Mouse (Mus musculus): Measurements from ENCODE around the gene Clic1. TPM values are rescaled to one million over a fixed set of nuclear protein-coding genes. Genes with fewer than 3 reads are reported as not detected.
"Not testable (repeated sequence)": the region's sequence is repeated elsewhere in the genome, so short reads cannot be mapped to it uniquely, and the experiment has no call there.

The Clic1 gene
- polyA plus RNA-seq (2012; rRNA removed): 26.4 and 28.5 TPM in 2 replicates

DNA sequence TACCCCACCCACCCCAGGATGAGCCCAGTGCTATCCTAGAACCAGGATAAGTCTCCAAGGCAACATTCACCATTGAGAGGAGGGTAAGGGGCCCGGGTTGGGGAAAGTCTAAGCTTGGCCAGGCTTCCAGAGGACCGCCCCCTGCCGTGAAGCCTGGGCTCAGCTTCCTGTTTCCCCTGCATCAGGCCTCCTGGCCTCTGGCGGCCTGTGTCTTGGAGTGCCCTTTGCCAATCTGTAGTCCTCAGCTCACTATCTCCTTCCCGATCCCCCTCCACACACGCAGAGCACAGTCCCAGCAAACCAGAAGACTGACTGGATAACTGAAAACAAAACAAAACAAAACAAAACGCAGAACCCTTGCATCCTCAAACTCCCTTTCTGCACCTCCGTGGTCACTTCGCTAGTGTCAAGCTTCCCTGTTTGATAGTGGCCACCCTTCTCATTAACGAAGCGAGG, at the start of gene Clic1:
TSS of gene Clic1 (plus strand) at position 406 of the 456 bp plus-strand sequence.
- no peak for DNase-seq (ENCODE audit: extremely low spot score in 1 of 2, low spot score in 1 of 2)

DNA sequence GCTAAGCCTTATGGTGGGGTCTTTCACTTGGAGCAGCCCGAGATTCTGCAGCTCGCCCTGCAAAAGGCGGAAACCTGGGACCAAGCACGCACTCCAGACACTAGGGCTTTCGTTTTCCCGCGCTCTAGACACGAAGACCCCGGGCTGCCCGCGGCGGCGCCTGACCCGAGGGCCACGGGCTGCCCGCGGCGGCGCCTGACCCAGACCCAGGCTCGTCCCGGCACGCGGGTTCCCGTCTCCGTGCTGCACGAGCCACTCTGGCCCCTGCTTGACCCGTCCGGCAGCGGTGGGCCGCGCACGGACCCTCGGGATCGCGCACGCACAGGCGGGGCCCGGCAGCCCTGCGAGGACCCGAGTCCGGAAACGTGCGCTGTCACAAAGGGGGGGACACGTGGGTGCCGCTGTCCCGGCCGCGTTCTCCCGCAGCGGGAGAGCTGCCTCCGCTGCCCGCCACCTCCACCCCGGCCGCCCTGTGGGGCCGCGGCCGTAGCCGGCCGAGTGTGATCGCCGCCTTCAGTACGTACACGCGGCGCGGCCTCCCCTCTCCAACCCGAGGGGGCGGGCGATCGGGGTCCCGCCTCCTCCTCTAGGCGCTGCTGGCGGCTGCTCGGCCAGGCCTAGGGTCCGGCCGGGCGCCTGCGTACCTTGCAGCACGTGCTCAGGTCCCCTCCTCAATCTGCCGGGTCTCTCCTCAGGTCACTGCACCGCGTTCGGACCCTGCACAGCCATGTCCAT, 48.9 kb upstream of the Clic1 start, which contains the start of gene Vars:
TSS of gene Vars (plus strand) at position 271 of the 735 bp plus-strand sequence.
- peak; percentile 33 to 73 for DNase-seq (ENCODE audit: extremely low spot score in 1 of 2, low spot score in 1 of 2)

DNA sequence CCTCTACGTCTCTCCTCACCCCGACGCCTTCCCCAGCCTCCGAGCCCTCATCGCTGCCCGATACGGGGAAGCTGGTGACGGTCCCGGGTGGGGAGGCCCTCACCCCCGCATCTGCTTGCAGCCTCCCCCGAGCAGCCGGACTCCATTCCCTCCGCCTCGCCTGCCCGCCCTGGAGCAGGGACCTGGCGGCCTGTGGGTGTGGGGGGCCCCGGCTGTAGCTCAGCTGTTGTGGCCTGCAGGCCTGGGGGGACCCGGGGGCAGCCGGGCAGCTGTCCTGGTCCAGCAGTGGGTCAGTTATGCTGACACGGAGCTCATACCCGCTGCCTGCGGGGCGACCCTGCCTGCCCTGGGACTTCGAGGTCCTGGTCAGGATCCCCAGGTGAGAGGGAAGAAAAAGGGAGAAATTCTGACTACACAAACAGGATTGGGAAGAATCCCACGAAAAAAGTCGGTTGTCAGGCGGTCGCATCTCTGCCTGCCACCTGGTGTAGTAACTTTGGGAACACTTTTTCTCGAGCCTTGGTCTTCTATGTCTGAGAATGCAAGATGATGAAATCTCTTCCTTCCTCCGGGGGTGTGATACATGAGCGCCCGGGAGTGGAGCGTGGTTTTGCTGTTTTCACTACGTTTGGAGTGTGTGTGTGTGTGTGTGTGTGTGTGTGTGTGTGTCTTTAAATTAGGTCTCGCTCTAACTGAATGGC, 48.2 kb upstream of the Clic1 start:
- peak in 1 of 2 experiments; percentile 56 for DNase-seq (ENCODE audit: extremely low spot score in 1 of 2, low spot score in 1 of 2)

DNA sequence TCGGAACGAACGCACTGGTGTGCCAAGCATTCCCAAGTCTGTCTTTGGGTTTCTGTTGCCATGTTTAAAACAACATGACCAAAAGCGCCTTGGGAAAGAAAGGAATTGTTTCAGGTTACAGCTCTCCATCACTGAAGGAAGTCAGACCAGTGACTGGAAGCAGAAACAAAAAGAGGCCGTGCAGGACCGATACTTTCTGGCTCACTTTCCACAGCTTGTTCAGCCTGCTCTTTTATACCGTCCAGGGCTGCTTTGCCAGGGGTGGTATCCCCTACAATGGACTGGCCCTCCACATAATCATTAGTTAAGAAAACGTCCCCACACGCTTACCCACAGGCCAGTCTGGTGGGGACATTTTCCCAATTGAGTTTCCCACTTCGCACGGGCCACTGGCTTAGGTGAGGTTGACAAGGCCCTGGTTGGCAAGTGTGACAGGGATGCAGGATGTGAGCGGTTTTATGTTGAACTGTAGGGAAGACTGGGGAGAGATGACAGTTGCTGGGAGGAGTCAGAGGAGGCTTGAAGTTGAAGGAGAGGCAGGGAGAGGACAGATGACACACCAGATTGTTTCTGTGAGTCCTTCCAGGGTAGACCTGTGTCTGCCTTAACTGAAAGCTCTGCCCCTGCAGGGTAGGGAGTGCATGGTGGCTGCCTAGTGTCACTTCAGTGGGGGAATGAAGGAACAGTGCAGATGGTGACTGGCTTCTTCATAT, 47.5 kb upstream of the Clic1 start:
- DNase-seq (ENCODE audit: extremely low spot score in 1 of 2, low spot score in 1 of 2): no peak

DNA sequence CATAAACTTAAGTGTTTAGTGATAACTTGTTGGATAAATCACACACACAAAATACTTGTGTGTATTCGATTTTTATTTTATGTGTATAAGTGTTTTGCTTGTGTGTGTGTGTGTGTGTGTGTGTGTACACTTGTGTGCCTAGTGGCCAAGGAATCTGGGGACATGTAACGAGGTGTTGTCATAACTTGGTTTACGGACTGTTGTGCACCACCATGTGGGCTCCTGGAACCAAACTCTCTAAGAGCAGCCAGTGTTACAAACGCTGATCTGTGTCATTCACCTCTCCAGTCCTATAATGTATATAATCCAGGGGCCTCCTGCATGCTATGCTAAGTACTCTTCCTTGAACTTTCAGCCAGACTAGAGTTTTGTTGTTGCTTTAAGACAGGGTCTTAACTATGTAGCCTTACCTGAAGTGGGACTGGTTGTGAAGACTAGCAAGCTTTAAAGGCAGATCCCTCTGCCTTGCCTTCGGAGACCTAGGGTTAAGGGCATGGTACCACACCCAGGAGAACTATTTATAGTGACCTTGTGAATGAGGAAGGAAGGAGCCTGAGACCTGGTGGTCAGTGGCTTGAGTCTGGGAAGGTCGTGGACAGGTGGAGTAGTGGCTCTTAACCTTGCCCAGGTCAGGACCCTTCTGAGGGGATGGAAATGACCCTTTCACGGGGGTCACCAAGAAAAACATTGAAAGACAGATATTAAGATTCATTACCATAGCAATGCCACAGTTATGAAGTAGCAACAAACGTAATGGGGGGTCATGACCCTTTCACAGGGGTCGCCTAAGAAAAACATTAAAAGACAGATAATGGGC, 46.5 kb upstream of the Clic1 start:
- DNase-seq (ENCODE audit: extremely low spot score in 1 of 2, low spot score in 1 of 2): no peak

DNA sequence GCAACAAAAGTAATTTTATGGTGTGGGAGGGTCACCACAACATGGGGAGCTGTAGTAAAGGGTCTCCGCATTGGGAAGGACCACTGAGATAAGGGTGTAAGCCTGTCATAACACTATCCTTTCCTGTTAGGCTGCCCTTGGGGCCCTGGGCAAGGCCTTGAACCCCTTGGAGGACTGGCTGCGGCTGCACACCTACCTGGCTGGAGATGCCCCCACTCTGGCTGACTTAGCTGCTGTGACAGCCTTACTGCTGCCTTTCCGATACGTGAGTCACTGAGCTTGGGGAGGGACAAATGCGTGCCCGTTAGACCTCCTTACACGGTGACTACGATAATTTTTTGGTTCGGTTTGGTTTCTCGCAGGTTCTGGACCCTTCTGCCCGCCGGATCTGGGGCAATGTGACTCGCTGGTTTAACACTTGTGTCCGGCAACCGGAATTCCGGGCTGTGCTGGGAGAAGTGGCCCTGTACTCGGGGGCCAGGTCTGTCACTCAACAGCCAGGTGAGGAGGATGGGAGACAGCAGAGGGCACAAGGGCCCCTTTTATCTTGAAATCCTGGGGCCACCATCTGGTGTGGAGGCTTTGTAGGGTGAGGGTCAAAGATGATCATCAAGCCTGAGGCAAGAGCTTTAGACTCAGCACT, 45.6 kb upstream of the Clic1 start:
- no peak for DNase-seq (ENCODE audit: extremely low spot score in 1 of 2, low spot score in 1 of 2)

DNA sequence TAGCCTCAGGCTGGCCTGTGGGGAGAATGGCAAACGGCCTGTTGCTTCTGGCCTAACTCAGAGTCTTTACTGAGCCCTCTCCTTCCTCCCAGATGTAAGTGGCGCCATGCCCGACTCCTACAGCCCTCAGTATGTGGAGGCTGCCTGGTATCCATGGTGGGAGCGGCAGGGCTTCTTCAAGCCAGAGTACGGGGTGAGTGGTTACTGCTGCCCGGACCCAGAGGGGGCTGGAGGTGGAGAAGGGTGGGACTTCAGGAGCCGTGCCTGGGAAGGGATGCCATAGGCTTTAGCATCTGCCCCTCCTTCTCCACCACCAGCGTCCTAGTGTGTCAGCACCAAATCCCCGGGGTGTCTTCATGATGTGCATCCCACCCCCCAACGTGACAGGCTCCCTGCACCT, 44.6 kb upstream of the Clic1 start:
- no peak for DNase-seq (ENCODE audit: extremely low spot score in 1 of 2, low spot score in 1 of 2)

DNA sequence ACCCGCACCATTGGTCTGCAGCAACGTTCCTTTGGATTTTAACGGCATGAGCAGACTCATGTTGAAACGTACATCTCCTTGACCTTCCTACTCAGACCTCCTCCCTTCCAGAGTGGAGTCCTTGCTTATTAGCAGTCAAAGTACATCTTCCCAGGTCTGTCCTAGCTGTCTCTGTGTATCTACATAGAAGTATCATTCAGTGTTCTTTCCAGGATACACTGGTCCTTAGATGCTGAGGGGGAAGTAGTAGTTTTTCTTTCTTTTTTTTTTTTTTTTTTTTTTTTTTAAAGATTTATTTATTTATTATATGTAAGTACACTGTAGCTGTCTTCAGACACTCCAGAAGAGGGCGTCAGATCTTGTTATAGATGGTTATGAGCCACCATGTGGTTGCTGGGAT, 43.9 kb upstream of the Clic1 start:
- not testable (repeated sequence) for DNase-seq (ENCODE audit: extremely low spot score in 1 of 2, low spot score in 1 of 2)

DNA sequence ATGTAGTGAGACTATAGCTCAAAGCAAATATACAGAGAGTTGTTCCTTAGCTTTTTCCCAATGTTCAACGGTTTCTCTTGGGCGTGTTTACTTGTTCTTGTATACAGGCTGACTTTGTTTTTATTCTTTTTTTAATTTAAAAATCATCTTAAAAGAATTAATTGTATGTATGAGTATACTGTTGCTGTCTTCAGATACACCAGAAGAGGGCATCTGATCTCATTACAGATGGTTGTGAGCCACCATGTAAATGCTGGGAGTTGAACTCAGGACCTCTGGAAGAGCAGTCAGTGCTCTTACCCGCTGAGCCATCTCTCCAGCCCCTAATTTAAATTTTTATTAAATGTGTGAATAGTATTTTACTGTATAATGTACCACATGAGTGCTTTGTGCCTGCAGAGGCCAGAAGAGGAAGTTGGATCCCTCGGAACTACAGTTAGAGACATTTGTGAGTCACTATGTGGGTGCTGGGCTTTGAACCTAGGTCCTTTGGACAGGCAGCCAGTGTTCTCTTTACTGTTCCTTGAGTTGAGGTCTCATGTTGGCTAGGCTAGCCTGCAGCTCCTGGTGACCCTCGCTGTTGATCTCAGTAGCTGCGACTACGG, 42.3 kb upstream of the Clic1 start:
- DNase-seq (ENCODE audit: extremely low spot score in 1 of 2, low spot score in 1 of 2): no peak

DNA sequence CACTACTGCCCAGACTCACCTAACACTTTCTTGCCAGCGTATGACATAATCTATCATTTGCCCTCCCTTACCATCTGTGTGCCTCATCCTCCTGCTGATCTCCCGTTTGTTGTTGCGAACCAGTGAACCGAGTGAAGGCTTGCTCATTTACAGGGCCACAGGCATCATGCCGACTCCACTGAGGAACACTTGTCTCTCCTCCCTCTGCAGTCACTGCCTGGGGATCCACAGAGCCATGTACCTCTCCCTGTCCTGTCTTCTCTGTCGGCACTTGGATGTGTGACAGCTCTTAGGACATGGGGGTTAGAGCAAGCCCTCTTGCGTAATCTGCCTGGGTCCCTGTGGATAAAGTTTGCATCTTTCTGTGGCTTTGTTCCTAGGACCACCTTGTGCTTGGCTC, 40.2 kb upstream of the Clic1 start:
- no peak for DNase-seq (ENCODE audit: extremely low spot score in 1 of 2, low spot score in 1 of 2)

DNA sequence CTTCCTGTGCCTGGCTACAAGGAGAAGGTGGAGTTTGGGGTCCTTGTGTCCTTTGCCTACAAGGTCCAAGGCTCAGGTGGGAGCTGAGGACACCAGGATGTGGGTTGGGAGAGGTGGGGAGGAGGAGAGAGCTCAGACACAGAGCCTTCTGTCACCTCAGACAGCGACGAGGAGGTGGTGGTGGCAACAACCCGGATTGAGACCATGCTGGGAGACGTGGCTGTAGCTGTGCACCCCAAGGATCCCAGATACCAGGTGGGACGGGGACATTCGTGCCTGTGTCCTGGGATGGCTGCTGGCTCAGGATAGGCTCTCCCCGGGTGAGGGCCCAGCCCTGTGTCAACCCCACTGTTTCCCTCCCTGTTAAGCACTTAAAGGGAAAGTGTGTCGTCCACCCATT, 38.3 kb upstream of the Clic1 start:
- DNase-seq (ENCODE audit: extremely low spot score in 1 of 2, low spot score in 1 of 2): no peak

DNA sequence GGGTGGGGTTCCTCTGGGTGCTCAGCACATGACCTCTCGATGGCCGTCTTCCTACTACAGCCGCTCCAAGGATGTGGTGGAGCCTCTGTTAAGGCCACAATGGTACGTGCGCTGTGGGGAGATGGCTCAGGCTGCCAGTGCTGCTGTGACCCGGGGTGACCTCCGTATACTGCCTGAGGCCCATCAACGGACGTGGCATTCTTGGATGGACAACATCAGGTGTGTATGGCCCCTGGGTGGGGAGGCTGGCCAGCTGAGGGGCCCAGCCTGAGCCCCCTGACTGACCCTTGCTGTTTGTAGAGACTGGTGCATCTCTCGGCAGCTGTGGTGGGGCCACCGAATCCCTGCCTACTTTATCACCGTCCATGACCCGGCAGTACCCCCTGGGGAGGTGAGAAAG, 37.3 kb upstream of the Clic1 start:
- no peak for DNase-seq (ENCODE audit: extremely low spot score in 1 of 2, low spot score in 1 of 2)

DNA sequence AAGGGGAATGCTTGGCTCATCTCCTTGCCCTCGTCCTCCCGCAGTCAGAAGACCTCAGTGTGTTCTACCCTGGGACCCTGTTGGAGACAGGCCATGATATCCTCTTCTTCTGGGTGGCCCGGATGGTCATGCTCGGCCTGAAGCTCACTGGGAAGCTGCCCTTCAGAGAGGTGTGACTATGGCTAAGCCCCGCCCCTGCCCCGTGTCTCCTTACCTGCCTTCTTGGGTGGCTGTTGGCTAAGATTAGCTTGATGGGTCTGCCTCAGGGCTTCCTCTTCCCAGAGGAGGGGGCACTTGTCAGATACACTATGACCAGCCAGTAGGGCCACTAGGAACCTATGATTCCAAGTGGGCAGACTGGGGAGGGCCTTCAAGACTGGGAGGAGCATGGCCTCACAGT, 36.5 kb upstream of the Clic1 start:
- no peak for DNase-seq (ENCODE audit: extremely low spot score in 1 of 2, low spot score in 1 of 2)

DNA sequence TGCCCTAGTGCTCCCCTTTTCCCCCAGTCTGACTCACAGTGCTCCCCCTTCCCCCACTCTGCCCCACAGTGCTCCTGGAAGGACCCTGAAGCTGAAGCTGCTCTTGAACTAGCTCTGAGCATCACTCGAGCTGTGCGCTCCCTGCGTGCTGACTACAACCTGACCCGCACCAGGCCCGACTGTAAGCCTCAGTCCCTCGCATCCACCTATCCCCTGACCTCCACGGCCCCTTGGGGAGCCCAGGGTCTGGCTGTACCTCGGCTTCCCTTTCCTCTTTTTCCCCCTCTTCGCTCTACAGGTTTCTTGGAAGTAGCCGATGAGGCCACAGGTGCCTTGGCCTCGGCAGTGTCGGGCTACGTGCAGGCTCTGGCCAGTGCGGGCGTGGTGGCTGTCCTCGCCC, 34.5 kb upstream of the Clic1 start:
- no peak for DNase-seq (ENCODE audit: extremely low spot score in 1 of 2, low spot score in 1 of 2)

DNA sequence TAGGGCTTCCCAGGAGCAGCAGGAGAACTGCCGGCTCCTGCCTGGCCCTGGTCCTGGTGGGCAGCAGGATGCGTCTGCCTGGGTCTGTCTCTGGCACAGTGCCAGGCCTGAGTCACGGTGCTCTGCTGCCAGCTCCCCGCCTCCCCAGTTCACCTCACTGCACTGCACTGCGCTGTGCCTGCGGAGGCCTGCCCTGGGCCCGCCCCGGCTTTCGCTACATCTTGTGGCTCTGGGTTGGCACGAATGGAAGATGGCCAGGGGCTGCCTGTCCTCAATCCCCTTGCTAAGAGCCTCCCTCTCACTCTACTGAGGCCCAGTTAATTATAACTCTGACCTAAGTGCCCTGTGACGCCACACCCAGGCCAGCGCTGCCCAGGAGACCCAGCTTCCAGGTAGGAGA, 33.4 kb upstream of the Clic1 start, which contains the start of gene Vwa7:
TSS of gene Vwa7 (plus strand) at position 204 of the 400 bp plus-strand sequence.
- DNase-seq (ENCODE audit: extremely low spot score in 1 of 2, low spot score in 1 of 2): peak in 1 of 2 experiments; percentile 18

DNA sequence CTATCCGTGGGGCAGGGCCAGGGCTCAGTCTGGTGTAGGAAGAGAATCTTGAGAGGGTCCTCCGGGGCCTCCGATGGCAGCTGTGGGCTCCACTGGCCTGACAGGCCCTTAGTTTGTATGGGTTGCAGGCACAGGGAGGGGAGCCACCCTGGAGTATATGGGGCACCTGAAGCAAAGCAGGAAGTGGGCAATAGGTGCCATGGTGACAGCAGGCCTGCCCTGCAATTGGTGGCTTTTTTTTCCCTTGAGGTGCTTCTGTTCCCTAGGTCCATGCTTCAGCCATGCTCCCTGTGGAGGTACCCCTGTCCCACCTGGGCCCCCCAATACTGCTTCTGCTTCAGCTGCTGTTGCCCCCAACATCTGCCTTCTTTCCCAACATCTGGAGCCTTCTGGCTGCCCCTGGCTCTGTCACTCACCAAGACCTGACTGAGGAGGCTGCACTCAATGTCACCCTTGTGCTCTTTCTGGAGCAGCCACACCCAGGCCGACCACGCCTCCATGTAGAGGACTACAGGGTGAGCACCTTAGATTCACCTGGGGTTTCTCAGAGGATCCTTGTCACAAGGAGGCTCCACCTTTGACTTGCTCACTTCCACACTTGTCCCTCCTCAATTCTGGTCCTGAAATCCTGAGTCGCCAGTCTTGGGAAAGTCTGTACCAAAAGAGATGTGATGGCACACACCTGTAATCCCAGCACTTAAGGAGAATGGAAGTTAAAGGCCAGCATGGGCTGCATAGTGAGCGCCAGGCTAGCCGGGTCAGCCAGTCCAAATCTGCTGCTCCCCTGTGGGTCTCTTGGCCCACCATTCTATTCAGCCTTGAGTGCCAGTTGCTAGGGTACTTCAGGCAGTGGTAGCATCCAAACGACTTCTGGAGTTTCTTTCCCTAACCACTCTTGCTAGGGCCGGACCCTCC, 32.7 kb upstream of the Clic1 start:
- DNase-seq (ENCODE audit: extremely low spot score in 1 of 2, low spot score in 1 of 2): no peak

DNA sequence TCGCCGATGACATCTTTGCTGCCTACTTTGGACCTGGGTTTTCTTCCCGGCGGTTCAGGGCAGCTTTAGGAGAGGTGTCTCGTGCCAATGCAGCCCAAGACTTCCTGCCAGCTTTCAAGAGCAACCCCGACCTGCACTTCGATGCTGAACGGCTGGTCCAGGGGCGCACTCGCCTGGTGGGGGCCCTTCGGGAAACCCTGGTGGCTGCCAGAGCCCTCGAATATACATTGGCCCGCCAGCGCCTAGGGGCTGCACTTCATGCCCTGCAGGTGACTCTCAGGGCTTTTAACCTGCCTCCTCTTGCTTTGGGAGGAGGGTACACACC, 32.1 kb upstream of the Clic1 start:
- DNase-seq (ENCODE audit: extremely low spot score in 1 of 2, low spot score in 1 of 2): no peak

DNA sequence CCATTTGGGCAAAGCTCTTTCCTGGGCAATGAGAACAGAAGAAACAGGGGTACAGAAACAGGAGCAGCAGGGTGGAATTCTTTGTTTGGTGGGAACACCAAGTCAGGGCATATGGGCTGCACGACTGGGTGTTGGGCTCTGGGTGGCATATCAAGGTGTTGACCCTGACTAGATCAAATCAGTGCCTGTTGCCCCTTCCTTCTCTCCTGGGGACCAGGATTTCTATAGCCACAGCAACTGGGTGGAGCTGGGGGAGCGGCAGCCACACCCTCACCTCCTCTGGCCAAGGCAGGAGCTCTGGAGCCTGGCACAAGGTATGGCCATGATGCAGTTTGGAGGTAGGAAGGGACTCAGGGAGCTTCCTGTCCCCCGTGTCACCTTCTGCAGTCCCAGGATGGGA, 31.6 kb upstream of the Clic1 start:
- no peak for DNase-seq (ENCODE audit: extremely low spot score in 1 of 2, low spot score in 1 of 2)

DNA sequence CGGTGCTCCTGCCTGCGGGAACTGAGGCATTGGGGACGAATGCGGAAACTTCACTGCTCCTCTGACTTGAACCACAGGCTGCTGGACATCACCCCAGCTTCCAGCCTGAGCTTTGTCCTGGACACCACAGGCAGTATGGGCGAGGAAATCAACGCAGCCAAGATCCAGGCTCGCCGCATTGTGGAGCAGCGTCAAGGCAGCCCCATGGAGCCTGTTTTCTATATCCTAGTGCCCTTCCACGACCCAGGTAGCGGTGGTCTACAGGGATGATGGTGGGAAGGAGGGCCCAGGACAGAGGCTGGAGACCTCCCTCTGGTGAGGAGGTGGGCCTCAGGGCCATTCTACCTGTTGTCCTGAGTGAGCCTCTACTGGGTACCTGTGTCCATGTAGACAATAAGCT, 29.9 kb upstream of the Clic1 start:
- no peak for DNase-seq (ENCODE audit: extremely low spot score in 1 of 2, low spot score in 1 of 2)

All from frontal cortex, adult 2 months (tissue).